Comparison of ENCODE assay signal across 11 mouse cellular contexts in the genomic region with DNA sequence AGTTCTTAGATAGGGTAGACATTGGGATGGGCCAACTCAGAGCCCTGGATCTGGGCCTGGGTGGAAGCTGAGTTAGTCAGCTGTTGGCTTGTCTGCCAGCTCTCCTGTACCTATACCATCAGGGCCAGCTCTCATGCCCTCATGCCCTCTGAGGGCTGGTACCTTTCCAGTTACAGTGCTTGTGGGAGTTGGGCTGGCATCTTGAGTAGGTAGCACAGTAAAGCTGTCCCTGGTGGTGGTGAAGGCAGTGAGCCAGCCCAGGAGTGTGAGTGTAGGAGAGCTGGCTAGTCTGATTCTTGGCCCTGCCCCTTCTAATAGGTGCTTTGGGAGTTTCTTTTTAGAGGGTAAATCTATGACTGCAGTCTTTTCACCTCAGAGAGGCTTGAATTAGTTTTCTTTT. TPM values are rescaled to one million over a fixed set of nuclear protein-coding genes. Genes with fewer than 3 reads are reported as not detected.
A peak's percentile ranks its signal among the peaks of the same experiment; 100 is the strongest.
DNase-seq lines count a peak whose midpoint lies in the region; ATAC-seq and TF ChIP-seq lines count a peak whose summit lies in the region.
"Had no signal": no experiment of that assay in that cellular context is flagged by ENCODE, and none has a peak within 500 bp of the region (broad histone marks: within the 10 kb centered on the region; RNA-seq: fewer than 3 reads in every experiment).

No protein-coding gene starts in this region.

- TF ChIP-seq POLR2A in brain, embryonic 14.5 days (IDR thresholded peaks at IDR 0.05; ENCODE audit: borderline replicate concordance, extremely low read depth, insufficient read depth, insufficient read length, poor library complexity, severe bottlenecking): no peak

- DNase-seq in cerebellum, postnatal 4 days (ENCODE audit: low spot score in 2 of 2): no peak
- DNase-seq in kidney, postnatal 14 days: peak; percentile 5
- DNase-seq in kidney, adult 11 months: no peak
- DNase-seq in brain, embryonic 14.5 days (ENCODE audit: low read depth): peak; percentile 11
- peak; percentile 43 for DNase-seq in fat pad, adult 2 months (ENCODE audit: extremely low read depth, low read depth, low spot score)
- DNase-seq in urinary bladder, postnatal 4 days (ENCODE audit: low spot score in 2 of 2): no peak
- no peak for DNase-seq in left cerebral cortex, adult 18-20 months (ENCODE audit: low spot score in 2 of 2)
- DNase-seq: liver, embryonic 13.5 days; thymus, postnatal 14 days had no signal

- ATAC-seq in cerebellum, adult (ENCODE audit: insufficient number of reproducible peaks, low FRiP score, low TSS enrichment): peak; percentile 83
- ATAC-seq: intestine, embryonic 15.5 days had no signal

- no peak for TF ChIP-seq CTCF in brain, embryonic 14.5 days (IDR thresholded peaks at IDR 0.05; ENCODE audit: borderline replicate concordance, extremely low read depth, insufficient read depth, insufficient read length)

RNA-seq across cellular contexts. Expression of gene Fam168a, which starts 56.3 kb away (rescaled TPM):
- polyA plus RNA-seq in brain, embryonic 14.5 days (2012; rRNA removed): 150 and 158 TPM in 2 replicates
- 100 to 1,000 TPM; 198 to 207 TPM for total RNA-seq in left cerebral cortex, adult 18-20 months (2021)

Comparison
In these comparisons a context has a peak if more than half of its experiments do, and no peak if none do; other contexts are left out.
1. DNase-seq: peak in kidney, postnatal 14 days (single experiment), brain, embryonic 14.5 days (single experiment) and fat pad, adult 2 months (single experiment); none in cerebellum, postnatal 4 days (0 of 2), kidney, adult 11 months (single experiment), urinary bladder, postnatal 4 days (0 of 2) and left cerebral cortex, adult 18-20 months (0 of 2).